Mouse (Mus musculus): Measurements from ENCODE around the gene Rcc2.

Gene Rcc2

DNA sequence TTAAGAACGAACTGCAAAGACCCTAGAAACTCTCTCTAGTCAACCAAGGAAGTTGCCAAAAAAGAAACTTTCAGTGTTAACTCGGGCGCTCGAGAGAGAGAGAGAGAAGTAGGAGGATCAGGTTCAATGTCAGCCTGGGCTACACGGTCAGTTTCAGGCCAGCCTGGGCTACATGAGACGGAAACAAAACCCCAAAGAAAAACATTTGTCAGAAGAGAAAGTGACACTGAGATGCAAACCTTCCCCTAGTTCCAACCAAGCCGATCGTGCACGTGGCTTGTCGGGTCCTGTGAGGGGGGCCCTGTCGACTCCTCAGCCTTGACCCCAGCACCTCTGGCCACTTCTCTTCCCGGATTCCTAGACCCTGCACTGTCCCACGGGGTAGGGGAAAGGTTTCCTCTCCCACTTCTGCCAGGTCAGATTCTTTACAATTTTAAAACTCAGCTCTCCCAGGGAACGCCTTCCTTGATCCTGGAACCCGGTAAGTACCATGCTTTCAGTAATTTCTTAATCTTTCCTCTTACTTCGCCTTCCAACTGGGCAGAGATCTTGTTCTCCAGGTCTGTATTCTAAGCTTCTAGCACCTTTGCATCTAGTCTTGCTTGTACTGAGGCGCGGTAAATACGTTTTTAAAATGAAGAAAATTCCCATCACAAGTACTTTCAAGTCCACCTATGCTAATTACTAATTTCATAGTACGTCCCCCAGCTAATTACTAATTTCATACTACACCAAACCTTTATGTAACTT is at the start of gene Rcc2:
Gene Rcc2, plus strand, starts transcription at position 273 of the 750 bp plus-strand sequence.
- no peak for DNase-seq

DNA sequence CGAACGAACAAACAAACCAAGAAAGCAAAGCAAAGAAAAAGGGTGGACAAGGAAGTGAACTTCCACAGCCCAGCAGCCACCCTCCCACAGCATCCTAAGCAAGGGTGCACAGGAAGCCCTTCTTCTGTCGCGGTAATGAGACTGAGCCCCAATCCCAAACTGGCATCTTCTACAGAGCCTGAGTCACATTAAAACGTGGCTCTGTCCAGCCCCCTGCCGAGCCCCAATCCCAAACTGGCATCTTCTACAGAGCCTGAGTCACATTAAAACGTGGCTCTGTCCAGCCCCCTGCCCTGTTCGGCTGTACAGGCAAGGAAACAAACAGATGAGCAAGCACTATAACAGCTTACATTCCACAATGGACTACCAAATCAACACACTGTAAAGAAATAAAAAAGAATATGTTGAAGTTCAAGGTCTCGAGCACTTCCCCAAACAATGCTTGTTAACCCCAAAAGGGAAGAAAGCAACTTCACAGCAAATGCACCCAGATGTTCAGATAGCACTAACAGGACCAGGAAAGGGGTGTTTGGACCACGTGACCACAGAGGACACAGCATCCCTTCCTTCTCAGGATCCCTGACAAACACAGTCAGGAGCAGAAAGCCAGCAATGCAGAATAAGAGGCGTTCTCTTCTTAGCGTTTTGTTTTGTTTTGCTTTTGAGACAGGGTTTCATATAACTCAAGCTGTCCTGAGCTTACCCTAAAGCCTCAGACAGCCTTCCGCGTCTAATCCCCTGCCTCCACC is 46.3 kb upstream of the Rcc2 start:
- DNase-seq, result no peak

DNA sequence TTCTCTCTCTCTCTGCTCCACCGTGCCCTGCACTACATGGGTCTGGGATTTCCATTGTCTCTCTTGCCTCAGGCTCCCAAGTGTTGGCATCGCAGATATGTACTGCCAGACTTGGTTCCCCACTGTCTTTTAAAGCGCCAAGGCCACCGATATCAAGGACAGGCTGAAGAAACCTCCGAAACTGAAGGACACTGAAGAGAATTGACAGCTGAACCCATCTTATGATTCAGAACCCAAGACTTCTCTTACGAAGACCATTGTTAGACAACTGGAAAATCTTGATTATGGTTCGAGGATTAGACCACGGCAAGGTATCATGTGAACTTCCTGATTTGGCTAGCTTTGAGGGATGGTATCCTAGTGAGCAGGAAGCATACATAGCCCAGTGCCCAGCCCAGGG is 45.5 kb upstream of the Rcc2 start:
- no peak for DNase-seq

DNA sequence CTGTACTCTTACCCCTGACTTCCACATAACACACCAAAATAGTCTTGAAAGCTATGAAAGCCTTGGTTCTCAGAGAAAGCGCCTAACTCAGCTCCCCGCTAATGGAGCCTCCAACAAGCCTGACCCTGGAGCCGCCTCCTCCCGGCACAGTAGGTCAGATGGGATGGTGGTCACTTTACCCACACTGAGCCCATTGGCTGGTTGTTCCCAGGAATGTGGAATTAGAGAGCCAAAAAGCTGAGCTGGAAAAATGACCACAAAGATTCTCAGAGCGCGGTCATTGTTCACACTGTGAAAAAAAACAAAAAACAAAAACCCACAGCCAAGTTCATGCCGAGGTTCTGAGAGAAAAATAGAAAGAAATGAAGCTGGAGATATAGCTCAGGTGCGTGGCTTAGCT is 43.8 kb upstream of the Rcc2 start:
- no peak for DNase-seq

DNA sequence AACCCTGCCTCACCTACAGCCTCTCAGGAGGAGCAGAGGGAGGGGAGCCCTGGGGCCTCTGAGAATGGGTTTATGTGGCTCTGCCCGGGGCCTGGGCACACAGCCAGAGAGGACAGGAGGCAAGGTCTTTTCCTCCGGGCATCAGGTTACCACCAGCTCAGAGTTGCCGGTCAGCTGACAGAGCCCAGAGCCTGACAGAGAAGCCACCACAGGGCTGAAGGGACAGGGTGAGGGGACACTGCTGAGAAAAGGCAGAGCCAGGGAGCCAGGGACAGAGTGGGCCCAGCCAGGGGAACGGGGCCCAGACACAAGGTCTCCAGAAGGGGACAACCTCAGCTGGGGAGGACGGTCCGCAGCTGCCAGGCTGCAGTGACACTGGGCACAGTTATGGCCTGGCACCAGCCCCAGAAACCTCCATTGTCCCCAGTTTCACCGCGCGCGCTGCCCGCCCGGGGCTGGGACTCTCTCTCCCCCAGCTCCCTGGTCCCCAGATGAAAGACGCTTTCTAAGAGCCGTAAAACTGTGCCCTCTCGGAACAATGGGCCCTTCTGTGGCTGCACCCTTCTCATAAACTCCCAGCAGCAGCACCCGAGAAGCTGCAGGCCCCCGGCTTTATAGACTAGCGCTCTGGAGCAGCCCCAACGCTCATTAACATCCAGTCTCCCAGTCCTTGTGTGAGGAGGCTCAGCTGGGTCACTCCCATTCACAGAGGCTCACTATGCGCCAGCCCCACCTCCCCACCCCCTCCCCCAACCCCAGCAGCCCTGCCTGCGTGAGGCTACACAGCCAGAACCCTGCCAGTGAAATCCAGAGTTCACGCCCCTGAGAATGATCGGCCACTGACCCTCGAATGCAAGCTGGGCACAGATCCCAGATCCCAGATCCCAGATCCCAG is 42.4 kb upstream of the Rcc2 start:
- peak; percentile 88 for DNase-seq

DNA sequence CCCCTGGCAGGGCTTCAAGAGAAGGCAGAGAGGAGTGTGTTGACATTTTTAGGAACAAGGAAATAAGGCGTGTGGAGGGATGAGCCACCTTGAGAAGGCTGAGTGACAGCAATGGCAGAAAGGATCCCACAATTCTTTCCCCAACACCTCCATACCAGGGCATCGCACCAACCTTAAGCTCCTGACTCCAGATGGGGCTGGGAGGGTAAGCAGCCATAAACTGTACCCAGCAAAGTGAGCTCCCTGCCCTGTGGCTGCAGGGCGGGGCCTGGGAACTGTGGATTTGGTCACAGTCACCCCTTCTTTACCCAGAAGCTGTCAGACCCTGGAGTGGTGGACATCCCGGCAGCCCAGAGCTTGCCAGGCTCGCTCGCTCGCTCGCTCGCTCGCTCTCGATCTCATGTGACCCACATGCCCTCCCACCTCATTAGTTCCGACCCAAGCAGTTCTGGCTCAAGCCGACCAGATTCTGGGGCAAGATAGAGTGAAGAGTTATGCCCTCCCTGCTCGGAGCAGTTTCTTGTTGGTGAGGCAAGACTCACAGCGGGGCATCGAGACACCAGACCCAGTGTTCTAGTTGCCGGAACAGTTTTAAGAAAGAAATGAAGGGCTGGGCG is 38.8 kb upstream of the Rcc2 start:
- DNase-seq, result no peak

DNA sequence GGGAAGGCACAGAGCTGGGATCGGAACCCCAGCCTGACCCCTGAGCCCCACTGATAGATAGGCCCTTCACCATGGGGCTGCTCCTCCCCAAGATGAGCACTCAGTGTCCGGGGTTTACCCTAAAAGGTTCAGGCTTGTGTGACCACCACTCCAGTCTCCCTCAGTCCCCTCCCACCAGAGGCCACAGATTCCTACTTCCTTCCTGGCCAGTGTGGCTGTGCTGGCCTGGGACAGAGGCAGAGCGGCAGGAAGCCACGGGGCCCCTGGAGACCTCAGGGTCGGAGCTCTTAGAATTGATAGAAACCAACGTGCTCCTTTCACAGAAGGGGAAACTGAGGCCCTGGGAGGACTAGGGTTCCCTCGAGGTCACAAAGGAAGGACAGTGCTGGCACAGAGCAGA is 37.9 kb upstream of the Rcc2 start:
- peak; percentile 69 for DNase-seq

DNA sequence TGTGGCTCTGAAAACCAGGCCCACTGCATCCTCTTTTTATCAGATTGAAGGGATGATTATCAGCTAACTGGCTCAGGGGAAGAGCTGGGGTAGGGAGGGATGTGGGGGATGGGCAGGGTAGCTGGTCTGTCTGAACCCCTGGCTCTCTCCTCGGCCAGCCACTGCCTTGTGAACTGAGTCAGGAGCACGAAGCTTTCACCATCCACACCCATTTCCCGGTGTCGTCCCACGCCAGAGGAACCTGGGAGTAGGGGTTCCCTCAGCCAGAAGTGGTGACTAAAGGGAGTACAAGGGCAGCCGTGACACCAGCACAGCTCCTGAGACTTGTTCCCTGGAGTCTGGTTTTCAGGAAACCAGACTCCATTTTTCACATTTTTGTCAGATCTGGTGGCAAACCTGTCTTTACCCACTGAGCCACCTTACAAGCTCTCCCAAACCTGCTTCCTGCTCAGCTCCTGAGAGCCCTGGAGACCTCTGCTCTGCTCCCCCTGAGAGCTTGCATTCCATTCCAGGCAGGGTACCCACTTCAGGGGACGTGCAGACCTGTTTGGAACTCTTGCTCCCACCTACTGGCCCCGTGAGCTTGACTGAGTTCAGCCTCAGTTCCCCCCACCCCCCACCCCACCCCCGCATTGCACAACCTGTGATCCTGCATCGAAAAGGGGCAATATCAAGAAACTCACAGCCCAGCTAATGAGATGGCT is 37.3 kb upstream of the Rcc2 start:
- DNase-seq, result peak; percentile 53

DNA sequence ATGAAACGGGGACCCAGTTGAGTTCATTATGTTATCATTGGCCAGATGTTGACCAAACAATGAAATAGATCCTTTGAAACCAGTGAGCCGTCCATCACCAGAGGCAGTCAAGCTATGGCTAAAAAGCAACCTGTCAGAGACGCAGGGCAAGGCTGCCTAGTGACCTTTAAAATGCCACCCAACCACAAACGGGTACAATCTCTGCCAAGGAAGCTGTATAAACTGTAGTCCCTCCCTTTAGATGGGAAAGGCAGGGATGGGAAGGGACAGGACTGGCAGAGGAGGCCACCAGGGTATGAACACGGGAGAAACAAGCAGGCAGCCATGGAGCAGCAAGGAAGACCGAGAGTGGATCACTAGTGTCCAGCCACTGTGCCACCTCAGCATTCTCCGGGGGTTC is 35.3 kb upstream of the Rcc2 start:
- no peak for DNase-seq

DNA sequence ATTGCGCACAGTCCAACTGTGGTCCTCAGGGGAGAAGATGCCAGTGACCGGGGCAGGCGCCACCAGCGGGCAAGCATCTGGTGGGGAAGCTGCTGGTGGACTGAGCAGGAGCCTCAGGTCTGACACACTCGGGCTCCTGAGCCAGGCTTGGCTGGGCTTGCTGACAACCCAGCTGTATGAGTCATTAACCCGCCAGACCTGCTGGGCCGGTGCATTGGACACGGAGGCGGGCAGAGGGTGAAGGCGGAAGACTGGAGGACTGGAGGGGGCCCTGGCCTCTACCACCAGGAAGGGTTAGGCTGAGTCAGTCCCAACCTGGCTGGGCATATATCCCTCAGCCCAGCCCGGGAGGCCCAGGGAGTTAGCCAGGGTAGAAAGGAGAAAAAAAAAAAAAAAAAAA is 34.6 kb upstream of the Rcc2 start, which contains the start of gene Arhgef10l:
Gene Arhgef10l, minus strand, starts transcription at position 253 of the 400 bp plus-strand sequence.
- DNase-seq, result peak; percentile 84

DNA sequence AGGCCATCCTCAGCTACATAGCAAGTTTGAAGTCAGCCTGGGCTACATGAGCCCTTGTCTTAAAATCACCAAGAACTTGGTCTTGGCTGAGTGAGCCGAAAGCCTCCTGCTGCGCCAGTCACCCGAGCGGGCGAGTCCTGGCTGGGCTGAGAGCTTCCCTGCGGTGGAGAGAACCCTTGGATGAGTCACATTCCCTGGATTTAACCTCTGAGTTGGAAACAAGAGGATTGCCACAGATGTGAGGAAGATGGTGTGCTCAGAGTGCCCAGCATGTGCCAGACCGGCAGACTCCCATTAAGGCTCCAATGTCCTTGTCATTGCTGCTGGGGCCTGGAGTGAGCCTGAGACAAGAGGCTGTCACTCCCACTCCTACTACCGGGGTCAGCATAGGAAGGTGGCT is 32.5 kb upstream of the Rcc2 start:
- no peak for DNase-seq

DNA sequence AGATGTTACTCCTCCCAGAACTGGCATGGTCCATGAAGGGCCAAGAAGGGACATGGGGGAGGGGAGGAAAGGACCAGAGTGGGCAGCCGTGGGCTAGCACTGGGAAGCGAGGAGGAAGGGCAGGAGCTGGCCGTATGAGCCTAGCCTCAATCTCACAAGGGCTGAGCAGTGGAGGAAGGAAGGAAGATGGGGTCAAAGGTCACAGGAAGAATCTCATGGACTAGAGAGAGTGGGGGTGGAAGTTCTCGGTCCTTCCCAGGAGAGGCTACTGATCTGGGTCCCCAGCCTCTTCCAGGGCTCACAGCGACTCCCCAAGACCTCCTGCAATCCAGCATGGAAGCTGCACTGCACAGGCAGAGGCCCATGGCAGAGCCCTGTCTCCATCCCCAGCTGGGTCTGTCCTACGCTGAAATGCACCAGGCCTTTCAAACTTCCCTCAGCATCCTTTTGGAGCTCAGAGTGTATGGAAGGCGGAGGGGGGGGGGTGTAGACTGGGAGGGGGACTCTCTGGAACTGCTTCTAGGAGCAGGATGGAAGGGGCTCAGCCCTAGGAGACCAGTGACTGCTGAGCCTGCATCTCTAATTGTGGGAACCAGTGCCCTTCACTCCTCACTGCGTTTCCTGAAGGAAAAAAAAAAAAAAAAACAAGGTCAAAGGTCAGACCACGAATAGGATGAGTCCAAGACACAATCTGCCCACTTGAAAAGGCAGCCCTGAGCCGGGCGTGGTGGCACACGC is 26.6 kb upstream of the Rcc2 start:
- DNase-seq, result no peak

DNA sequence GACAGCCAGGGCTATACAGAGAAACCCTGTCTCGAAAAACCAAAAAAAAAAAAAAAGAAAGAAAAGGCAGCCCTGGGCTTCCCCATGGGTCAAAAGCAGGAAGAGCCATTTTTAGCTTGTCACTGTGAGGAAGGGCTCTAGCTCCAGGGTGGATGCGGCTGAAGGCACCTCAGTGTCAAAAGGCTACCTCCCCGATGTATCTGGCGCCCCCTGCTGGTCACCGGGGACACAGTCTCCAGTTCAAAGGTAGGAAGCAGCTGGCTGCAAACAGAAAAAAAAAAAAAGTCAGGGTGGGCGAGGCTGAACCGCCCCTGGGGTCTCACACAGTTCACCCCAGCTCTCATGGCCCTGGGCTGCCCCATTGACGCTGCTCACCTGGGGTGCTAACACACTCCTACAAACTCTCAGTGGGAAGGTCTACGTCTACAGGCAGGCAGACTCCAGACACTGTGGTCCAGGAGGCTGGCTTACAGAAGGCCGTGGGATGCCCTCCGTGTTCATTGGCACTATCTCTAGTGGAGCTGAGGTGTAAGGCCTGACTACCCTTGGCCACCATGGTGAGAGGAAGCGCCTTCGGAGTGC is 25.9 kb upstream of the Rcc2 start:
- DNase-seq, result peak; percentile 90

DNA sequence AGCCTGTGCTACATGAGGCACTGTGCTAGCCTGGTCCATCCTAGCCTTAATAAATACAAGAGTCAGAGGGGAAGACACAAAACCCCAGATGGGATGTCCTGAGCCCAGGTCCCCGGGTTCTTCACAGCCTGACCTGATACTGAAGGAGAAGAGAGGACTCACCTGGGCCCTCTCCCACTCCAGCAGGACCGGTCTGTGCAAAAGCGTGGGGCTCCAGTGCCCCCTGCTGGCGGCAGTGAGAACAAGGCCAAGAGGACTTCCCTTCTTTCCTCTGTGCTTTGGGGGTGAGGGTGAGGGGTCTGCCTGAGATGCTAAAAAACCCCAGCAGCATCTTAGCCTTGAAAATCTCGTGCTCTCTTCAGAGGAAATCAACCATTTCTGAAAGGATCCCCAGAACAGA is 21.3 kb upstream of the Rcc2 start:
- peak; percentile 66 for DNase-seq

DNA sequence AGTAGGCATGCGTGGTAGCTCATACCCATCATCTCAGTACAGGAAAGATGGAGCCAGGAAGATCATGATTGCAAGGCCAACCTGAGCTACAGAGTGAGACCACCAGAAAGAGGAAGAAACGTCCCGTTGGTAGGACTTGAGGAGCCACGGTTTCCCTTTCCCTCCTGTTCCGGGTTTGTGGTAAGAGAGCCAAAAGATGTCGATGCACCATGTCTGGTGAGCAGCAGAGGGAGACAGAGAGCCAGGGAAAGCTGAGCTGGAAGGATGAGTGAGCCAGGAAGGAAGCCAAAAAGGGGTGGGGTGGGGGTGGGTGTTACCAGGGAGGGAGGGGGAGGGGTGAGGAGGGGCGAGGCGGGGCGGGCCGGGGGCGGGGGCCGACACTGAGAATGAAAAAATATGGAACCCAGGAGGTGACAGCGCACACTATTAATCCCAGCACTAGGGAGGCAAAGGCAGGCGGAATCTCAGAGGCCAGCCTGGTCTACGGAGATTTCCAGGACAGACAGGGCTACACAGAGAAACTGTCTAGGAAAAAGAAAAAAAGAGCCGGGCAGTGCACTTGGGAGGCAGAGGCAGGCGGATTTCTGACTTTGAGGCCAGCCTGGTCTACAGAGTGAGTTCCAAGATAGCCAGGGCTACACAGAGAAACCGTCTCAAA is 20.5 kb upstream of the Rcc2 start:
- DNase-seq, result peak; percentile 90

DNA sequence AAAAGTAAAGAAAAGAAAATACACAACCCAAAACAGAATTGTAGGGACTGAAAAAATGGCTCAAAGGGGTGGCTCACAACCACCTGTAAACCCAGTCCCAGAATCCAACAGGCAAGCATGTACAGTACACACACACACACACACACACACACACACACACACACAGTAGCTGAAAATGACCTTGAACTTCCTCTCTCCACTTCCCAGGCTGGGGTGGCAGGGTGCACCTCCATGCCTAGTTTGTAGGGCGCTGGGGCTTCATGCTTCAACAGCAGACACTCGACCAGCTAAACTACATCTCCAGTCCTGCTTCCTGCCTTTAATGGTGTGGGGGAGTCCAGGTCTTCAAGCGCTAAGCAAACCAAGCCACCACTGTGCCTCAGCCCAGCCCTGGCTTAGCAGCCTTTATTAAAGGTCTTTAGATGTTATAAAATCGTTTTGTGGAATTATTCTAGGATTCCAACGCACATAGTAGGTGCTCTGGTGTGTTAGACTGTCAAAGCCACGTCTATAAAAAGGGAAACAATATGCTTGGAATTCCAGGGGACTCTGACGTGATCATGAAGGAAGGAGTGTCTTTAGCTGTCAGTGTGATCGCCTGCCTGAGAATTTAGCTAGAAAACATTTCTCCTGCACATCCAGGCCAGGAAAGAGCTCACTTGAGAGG is 19.5 kb upstream of the Rcc2 start:
- no peak for DNase-seq

DNA sequence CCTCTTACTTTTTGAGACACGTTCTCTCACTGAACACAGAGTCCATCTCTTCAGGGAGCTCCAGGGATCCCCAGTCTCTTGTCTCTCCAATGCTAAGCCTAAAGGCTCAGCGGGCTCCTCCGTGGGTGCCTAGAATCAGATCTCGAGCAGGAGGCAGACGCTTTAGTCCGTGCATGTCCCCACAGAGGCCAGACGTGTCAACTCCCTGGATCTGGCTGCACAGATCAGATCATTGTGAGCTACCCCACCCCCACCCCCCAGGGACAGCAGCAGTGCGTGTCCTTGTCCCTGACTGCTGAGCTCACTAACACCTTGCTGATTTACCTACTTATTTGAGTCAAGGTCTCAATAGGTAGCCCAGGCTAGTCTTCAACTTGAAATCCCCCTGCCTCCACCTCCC is 16.7 kb upstream of the Rcc2 start:
- DNase-seq, result no peak

DNA sequence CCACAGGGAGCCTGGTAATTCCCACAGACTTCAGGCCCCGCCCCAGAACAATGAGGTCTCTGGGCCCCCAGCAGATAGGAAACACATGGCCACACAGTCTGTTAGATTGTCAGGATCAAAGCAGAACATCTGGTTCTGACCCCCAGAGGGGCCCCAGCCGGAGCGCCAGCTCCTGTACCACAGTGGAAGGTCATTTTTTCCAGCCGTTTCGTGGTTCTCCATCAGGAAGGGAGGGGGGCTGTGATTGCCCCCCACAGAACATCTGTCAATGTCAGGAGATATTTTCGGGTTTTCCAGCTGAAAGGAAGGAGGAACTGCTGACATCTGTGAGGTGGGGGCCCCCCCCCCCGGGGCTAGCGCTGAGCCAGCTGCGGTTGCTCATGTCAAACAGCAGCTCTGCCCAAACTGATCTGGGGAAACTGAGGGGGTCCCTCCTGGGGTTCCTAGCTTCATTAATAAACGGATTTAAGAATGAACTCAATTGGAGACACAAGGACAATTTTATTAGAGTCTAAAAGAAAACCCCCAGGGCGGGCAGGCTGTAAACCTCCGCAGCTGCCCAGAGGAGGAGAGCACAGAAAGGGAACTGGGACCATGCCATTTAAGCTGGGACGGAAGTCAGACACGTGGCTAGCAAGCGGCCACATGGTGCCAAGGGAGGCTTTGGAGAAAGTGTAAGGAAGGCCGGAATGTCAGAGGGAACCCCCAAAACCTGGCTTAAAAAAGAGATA is 16.0 kb upstream of the Rcc2 start:
- DNase-seq, result peak; percentile 62

DNA sequence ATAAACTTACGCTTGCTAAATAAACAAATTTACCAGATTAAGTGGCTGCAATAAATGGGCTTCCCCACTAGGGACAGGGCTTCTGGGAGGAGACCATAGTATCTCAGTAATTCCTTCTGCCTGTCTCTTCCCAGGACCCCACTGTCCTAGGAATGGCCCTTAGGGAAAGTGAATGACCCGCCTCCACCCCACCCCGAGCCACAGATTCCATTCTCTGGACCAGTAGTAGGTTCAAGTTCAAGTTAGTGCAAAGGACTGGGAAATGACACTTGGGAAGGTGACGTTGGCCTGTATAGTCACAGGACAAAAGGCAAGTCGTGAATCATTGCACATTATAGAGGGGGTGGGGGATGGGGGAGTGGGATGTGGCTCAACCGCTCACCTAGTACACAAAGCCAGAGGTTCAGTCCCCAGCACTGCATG is 15.4 kb upstream of the Rcc2 start:
- DNase-seq, result no peak

Measured in kidney, postnatal 10 days (tissue).